Mouse (Mus musculus): Measurements from ENCODE around the gene Musk. TPM values are rescaled to one million over a fixed set of nuclear protein-coding genes. Genes with fewer than 3 reads are reported as not detected.

The Musk gene
- total and polyA plus RNA-seq, 3 experiments: not detected

GRCm38 (mm10) chr4:58291828-58292227, 6.1 kb downstream of the Musk start:
- H3K4me3 ChIP-seq (ENCODE audit: control insufficient read depth in 1 of 2, insufficient read depth in 1 of 2, low read depth in 2 of 2, low read length in 2 of 2): no peak overlapping the region
- TF ChIP-seq E2F4 (IDR thresholded peaks at IDR 0.05; ENCODE audit: borderline replicate concordance, low read depth, low read length) (no peak), MAFK (IDR thresholded peaks at IDR 0.05; ENCODE audit: borderline replicate concordance, low read depth, low read length) (peak; percentile 47; the same call in 1 of the 2 replicates), USF2 (IDR thresholded peaks at IDR 0.05; ENCODE audit: borderline replicate concordance in 1 of 2, insufficient read depth in 1 of 2, low read depth in 1 of 2, low read length in 2 of 2) (no peak)
- no peaks in the 10 kb centered on the region for H3K27me3 ChIP-seq (ENCODE audit: control insufficient read depth in 1 of 2, insufficient read depth in 2 of 2, low read length in 2 of 2)
- no peaks in the 10 kb centered on the region for H3K36me3 ChIP-seq (ENCODE audit: control insufficient read depth in 1 of 2, insufficient read depth in 2 of 2, low read length in 2 of 2)
- H3K4me1 ChIP-seq (ENCODE audit: control insufficient read depth in 1 of 2, insufficient read depth in 2 of 2, low read length in 2 of 2): no peaks in the 10 kb centered on the region
- no peak overlapping the region for H3K9ac ChIP-seq (ENCODE audit: control insufficient read depth, low read depth, low read length, poor library complexity, severe bottlenecking)
- H3K9me3 ChIP-seq (replicated peaks; ENCODE audit: insufficient read depth, low read length): no peaks in the 10 kb centered on the region
- no peaks in the 10 kb centered on the region for H3K79me2 ChIP-seq (ENCODE audit: control insufficient read depth, insufficient read depth, low read length, poor library complexity)
- DNase-seq (ENCODE audit: low read depth, low spot score): no peak
- no peak overlapping the region for H3K27ac ChIP-seq (ENCODE audit: control insufficient read depth, low read depth, low read length)

DNA sequence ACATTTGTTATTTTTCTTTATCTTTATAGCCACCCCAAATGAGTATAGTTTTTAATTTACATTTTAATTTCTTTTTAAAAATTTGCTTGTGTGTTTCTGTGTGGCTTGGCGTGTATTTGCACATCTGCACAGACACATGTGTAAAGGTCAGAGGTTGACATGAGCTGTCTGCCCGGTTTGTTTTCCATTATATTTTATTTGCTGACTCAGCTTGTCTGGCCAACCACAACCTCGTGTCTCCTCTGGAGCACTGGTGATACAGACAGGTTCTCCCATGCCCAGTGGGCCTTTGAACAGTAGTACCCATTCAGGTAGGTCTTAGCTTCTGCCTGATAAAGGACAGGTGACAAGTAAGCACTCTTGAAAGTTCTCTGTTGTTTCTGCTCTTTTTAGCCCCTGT, 7.3 kb downstream of the Musk start:
- H3K4me3 ChIP-seq (ENCODE audit: control insufficient read depth in 1 of 2, insufficient read depth in 1 of 2, low read depth in 2 of 2, low read length in 2 of 2): no peak overlapping the region
- no peaks in the 10 kb centered on the region for H3K27me3 ChIP-seq (ENCODE audit: control insufficient read depth in 1 of 2, insufficient read depth in 2 of 2, low read length in 2 of 2)
- H3K4me1 ChIP-seq (ENCODE audit: control insufficient read depth in 1 of 2, insufficient read depth in 2 of 2, low read length in 2 of 2): no peaks in the 10 kb centered on the region
- H3K9ac ChIP-seq (ENCODE audit: control insufficient read depth, low read depth, low read length, poor library complexity, severe bottlenecking): no peak overlapping the region
- H3K79me2 ChIP-seq (ENCODE audit: control insufficient read depth, insufficient read depth, low read length, poor library complexity): no peaks in the 10 kb centered on the region
- H3K27ac ChIP-seq (ENCODE audit: control insufficient read depth, low read depth, low read length): no peak overlapping the region
- TF ChIP-seq RAD21 (IDR thresholded peaks at IDR 0.05; ENCODE audit: low read depth, low read length) (no peak), MAZ (IDR thresholded peaks at IDR 0.05; ENCODE audit: low read depth, low read length) (no peak), TAL1 (IDR thresholded peaks at IDR 0.05; ENCODE audit: low read length) (no peak), MAFK (IDR thresholded peaks at IDR 0.05; ENCODE audit: borderline replicate concordance, low read depth, low read length) (peak; percentile 44; the same call in 1 of the 2 replicates), POLR2AphosphoS5 (IDR thresholded peaks at IDR 0.05; ENCODE audit: borderline replicate concordance, low read depth, low read length) (no peak), CHD1 (IDR thresholded peaks at IDR 0.05; ENCODE audit: low read depth, low read length) (no peak), JUND (IDR thresholded peaks at IDR 0.05; ENCODE audit: low read depth, low read length) (no peak), USF1 (IDR thresholded peaks at IDR 0.05; ENCODE audit: low read depth, low read length) (no peak)
- H3K9me3 ChIP-seq (replicated peaks; ENCODE audit: insufficient read depth, low read length): no peaks in the 10 kb centered on the region
- no peaks in the 10 kb centered on the region for H3K36me3 ChIP-seq (ENCODE audit: control insufficient read depth in 1 of 2, insufficient read depth in 2 of 2, low read length in 2 of 2)
- no peak for DNase-seq (ENCODE audit: low read depth, low spot score)

DNA sequence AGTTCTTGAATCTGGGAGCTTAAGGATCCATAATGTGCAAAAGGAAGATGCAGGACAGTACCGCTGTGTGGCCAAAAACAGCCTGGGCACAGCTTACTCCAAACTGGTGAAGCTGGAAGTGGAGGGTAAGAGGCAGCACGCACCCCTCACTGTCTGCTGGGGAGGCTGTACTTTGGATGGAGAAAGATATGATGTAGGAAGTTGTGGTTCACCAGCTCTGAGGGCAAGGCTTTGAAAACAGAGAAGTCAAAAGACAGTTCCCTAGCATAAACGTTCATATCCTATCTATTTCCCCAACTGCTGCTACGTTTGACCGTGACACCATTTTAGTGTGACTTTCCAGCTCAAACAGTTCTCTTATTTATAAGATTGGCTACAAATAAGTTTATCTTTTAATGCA, 18.1 kb downstream of the Musk start:
- peaks cover 3% of the 10 kb centered on the region in 2 experiments for H3K4me1 ChIP-seq (ENCODE audit: control insufficient read depth in 1 of 2, insufficient read depth in 2 of 2, low read length in 2 of 2)
- peak overlapping the region in 1 of 2 experiments; percentile 28; a peak in 2 of 4 replicates for H3K4me3 ChIP-seq (ENCODE audit: control insufficient read depth in 1 of 2, insufficient read depth in 1 of 2, low read depth in 2 of 2, low read length in 2 of 2)
- no peaks in the 10 kb centered on the region for H3K9me3 ChIP-seq (replicated peaks; ENCODE audit: insufficient read depth, low read length)
- peak overlapping the region; percentile 84 for H3K27ac ChIP-seq (ENCODE audit: control insufficient read depth, low read depth, low read length)
- H3K36me3 ChIP-seq (ENCODE audit: control insufficient read depth in 1 of 2, insufficient read depth in 2 of 2, low read length in 2 of 2): peaks cover 0 to 6% of the 10 kb centered on the region in 2 experiments; a peak in 2 of 4 replicates
- TF ChIP-seq POLR2A (IDR thresholded peaks at IDR 0.05; ENCODE audit: control insufficient read depth in 1 of 2, insufficient read depth in 1 of 2, low read depth in 1 of 2, low read length in 2 of 2, poor library complexity in 1 of 2) (peak in 1 of 2 experiments; percentile 30; a peak in 2 of 4 replicates), SIN3A (IDR thresholded peaks at IDR 0.05; ENCODE audit: low read length) (no peak; the same call in 1 of the 2 replicates), TBP (IDR thresholded peaks at IDR 0.05; ENCODE audit: low read depth, low read length) (peak; percentile 92), JUND (IDR thresholded peaks at IDR 0.05; ENCODE audit: low read depth, low read length) (no peak), TCF12 (IDR thresholded peaks at IDR 0.05; ENCODE audit: low read depth, low read length) (peak; percentile 22; the same call in 1 of the 2 replicates), MXI1 (IDR thresholded peaks at IDR 0.05; ENCODE audit: low read depth, low read length) (no peak), NRF1 (IDR thresholded peaks at IDR 0.05; ENCODE audit: insufficient read depth, low read depth, low read length, poor library complexity, severe bottlenecking) (no peak), GATA1 (IDR thresholded peaks at IDR 0.05; ENCODE audit: low read depth, low read length) (peak; percentile 47; the same call in 1 of the 2 replicates), ETS1 (IDR thresholded peaks at IDR 0.05; ENCODE audit: low read depth, low read length) (peak; percentile 37; the same call in 1 of the 2 replicates), POLR2AphosphoS2 (IDR thresholded peaks at IDR 0.05; ENCODE audit: low read length) (no peak), E2F4 (IDR thresholded peaks at IDR 0.05; ENCODE audit: borderline replicate concordance, low read depth, low read length) (no peak), MYB (IDR thresholded peaks at IDR 0.05; ENCODE audit: low read depth, low read length) (peak; percentile 84), EP300 (IDR thresholded peaks at IDR 0.05; ENCODE audit: low read depth in 1 of 2, low read length in 2 of 2) (peak; percentile 79 to 82)
- no peaks in the 10 kb centered on the region for H3K79me2 ChIP-seq (ENCODE audit: control insufficient read depth, insufficient read depth, low read length, poor library complexity)
- peak; percentile 84 for DNase-seq (ENCODE audit: low read depth, low spot score)
- no peaks in the 10 kb centered on the region for H3K27me3 ChIP-seq (ENCODE audit: control insufficient read depth in 1 of 2, insufficient read depth in 2 of 2, low read length in 2 of 2)
- no peak overlapping the region for H3K9ac ChIP-seq (ENCODE audit: control insufficient read depth, low read depth, low read length, poor library complexity, severe bottlenecking)
